Mouse (Mus musculus) kidney, postnatal 10 days (tissue): Measurements from ENCODE around the gene Gm15319.
"Not testable (repeated sequence)": the region's sequence is repeated elsewhere in the genome, so short reads cannot be mapped to it uniquely, and the experiment has no call there.

Experiments used
- DNase-seq: peaks from one replicate; pipeline ENCODE4 v3.0.0; 2021; ENCODE audit warnings: mixed read lengths

The Gm15319 gene

DNA sequence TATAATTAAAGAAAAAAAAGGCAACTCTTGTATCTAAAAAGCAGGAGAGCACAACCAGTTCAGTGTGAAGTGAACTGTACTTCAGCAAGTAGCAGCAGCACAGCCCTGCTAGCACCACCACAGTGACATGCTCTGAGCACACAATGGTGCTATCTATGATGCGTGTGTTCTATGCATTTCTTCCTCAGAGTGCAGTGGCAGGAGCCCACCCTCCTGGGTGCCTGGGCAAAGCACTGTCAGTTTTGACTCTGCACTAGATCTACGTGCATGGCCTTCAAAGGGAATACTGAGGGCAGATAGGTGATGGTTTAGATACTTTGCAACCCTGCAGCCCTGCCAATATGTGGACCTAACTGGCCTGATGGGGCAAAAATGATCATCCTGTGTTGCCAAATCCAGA lies at the start of gene Gm15319:
TSS of gene Gm15319 (minus strand) at position 101 of the 400 bp plus-strand sequence.
- not testable (repeated sequence) for DNase-seq

GRCm38 (mm10) chr8:20410355-20410754 lies 47.3 kb upstream of the Gm15319 start:
- not testable (repeated sequence) for DNase-seq

DNA sequence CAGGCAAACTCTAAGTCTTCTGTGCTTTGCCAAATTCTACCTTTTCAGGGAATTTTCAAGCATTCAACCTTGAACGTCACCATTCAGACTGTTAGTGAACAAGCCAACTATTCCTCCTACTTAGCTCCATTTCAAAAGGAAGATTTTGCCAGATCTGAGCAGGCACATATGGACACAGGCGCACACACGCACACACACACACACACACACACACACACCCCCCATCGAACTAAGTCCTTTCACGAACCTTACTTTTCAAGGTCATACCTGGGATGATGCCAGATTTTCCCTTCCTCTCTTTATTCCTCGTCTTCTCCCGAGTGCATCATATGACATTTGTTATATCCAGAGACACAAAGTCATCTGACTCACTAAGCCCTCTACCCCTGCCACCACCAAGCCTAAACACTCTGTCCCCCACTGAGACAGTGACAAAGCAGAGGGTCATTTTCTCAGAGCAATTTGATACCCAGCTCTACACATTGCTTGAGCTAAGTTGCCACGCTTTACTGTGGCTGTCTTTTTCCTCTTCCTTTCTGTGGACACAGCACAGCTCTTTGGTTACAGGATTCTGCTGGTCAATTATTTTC lies 45.5 kb upstream of the Gm15319 start:
- peak; percentile 16 for DNase-seq

DNA sequence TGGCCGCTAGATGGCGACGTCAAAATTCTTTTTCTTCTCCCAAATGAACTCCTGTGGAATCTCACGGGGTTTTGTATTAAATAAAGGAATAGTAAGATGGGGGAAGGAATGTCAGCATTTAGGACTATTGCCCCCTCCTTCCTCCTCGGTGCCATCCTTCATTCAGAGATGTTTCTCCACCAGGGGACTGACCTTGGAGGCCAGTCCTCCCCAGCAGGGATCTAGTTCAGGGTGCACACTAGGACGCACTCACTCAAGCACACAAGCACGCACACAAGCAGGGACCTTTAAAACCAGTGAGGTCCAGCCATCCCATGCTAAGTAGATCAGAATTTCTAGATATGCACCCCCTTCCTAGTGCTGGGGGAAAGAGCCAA lies 26.3 kb upstream of the Gm15319 start:
- DNase-seq: peak; percentile 11

DNA sequence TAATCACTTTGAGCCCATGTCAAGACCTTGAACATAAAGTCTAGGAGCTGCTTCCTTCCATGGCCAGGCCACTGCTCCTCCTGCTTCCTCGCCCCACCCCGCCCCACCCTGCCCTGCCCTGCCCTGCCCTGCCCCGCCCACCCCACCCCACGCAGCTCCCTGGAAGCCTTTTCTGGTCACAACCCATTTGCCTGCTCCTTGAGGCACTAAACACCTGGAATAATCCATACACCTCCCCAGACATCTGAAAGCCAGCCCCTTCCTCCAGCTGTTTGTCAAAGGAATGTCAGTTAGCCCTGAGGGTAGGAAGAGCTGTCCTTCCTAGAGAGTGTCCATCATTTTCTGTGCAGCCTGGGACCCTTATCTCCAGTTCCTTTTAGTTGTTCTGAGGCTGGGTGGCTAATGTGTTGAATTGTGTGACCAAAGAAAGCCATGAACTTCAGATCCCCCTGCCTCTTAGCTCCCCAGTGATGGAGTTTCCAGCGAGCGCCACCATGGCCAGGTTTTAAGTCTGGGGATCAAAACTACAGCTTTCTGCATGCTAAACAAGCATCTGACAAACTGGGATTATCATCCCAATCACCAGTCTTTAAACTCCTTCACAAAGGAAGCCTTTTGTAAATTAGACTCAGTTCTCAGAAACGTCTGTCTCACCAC lies 25.8 kb upstream of the Gm15319 start:
- peak; percentile 44 for DNase-seq

DNA sequence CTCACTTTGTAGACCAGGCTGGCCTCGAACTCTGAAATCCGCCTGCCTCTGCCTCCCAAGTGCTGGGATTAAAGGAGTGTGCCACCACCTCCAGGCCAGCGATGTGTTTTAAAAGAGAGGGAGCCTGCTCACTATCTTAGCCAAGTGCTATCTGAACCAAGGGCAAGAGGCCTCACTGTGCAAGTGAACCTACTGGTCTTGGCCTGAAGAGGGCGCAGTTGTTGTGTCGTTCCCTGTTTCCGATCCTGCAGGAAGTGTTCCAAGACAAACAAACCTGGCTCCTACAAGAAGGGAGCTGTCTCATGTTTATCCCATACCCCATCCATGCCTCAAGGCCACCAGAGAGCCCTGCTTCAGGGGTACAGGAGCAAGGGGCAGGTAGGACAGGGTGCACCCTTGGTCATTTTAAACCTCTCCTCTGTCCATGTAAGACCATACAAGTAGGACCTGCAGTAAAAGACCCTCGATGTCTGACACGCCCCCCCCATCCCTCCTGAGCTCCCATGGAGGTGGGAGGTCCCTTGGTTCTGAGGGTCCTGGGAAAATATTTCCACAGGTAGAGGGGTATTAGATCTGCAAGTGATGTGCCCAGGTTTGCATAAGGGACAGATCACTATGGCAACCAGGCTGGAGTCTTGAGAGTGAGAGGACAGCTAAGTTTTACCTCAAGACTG lies 24.2 kb upstream of the Gm15319 start:
- DNase-seq: peak; percentile 48

DNA sequence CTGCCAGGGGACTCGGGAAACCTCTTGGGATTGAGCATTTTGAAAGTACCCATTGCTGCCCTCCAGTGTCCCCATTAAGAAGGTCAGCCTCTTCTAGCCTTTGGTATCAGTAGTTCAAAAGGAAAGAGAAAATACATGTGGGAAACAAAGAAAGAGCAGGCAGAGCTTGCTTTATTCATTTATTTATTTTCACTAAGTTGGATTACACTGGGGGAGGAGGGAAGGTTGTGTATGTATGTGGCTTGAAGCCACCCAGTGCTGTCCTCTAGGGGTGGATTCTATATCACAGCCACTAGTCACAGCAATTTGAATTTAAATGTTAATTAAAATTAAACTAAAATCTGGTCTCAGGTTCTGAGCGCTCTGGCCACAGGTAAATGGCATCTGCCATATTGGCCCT lies 22.0 kb upstream of the Gm15319 start:
- not testable (repeated sequence) for DNase-seq

DNA sequence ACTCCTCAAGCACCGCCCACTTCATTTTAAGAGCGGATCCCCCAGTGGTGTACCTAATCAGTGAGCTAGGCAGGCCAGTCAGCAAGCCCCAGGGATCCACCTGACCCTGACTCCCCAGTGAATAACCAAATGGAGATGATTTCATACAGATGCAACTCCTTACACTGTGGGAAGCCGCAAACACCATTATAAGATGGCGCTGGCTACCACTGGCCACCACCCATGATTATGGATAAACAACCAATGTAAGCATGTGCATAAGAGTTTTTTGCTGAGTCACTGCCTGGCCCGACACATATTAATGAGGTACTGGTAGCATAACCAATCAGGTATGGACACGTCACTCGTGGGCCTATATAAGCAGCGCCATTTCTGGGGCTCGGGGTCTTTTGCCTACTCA lies 21.1 kb upstream of the Gm15319 start:
- peak; percentile 6 for DNase-seq

DNA sequence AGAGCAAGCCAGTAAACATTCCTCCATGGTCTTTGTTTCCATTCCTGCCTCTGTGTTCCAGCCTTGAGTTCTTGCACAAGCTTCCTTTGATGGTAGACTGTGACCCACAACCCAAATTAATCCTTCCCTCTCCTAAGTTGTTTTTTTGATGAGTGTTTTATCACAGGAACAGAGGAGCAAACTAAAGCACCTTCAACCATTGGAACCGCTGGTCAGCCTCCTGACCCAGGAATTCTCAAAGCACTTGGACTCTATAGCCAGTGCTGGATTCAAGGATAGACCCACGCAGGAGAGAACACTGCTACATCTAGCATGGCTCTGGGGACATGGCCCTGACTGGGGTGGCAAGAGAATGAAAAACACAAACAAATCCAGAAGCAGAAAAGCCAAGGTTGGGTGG lies 19.1 kb upstream of the Gm15319 start:
- DNase-seq: not testable (repeated sequence)

DNA sequence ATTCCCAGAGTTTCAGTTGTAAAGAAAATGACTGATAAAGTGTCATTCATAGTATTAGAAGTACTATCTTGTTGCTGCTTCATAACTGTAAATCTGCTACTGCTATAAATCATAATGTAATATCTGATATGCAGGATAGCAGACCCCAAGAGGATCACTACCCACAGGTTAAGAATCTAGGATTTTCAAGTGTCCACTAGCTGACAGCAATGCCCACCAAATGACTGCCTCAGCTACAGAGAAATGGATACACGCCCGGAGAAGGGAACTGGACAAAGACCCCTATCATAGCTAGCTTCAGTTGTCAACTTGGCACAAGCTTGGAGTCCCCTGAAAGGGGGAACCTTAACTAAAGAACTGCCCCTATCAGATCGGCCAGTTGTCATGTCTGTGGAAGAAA lies 18.6 kb upstream of the Gm15319 start:
- not testable (repeated sequence) for DNase-seq

DNA sequence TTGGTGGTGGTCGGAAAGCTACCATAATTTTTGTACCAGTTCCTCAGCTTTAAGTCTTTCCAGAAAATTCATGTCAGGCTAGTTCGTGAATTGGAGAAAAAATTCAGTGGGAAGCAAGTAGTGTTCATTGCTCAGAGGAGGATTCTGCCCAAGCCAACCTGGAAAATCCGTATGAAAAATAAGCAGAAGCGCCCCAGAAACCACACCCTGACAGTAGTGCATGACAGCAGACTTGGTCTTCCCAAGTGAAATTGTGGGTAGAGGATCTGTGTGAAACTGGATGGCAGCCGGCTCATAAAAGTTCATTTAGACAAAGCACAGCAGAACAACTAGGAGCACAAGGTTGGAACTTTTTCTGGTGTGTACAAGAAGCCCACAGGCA lies 18.2 kb upstream of the Gm15319 start:
- DNase-seq: not testable (repeated sequence)

DNA sequence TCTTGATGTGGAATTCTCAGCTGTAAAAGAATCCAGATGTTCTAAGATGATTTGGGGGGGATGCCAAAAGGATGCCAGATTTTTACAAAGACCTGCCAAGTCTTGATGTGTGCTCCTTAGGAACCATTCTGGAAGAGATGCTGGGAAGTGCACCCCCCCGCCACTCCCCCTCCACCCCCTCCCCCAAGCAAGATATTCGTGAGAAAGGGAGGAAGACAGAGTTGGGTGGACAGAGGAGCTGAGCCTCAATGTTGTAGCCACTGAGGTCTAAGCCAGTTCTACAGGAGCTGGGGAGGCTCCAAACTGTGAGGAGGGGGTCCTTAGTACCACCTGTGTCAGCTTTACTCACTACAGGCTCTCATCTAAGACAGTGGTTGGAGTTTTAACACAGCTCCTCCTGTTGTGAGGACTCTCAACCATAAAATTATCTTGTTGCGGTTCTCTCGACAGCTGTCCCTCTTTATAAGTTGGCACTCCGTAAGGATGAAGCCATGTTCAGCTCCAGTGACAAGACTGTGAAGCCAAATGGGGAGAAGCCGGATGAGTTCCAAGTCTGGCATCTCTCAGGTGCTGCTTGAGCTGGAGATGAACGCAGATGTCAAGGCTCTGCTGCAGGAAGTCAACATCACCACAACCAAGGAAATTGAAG lies 17.7 kb upstream of the Gm15319 start:
- peak; percentile 10 for DNase-seq

DNA sequence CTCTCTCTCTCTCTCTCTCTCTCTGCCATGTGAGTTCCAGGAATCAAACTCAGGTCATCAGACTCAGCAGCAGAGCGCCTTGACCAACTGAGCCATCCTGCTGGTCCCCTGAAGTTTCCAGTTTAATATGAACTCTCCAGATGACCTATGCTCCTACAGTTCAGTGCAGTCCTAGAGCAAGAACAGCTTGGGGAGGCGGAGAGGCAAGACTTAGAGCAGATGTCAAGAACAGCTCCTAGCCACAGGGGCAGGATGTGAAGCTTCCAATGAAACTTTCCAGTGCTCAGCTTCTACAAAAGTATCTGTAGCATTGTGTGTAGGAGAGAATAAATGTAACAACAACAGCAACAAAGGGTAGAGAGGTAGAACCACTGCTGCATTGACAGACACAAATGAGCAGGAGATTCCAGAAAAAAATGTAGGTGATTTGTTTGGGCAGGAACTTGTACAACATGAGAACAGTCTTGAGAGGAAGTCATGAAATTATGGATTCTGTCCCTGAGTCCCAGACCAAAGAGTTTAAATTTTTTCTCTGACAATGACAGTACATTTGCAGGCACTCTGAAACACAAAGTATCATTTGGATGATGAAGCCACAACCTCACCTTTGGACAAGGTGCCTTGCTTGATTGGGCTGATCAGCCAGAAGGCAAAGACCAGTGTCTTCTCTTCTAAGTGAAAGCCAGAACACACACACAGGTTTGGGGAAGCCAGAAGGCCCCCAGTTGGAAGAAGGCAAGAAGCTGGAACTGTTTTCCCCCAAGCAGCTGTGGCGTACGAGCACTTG lies 16.8 kb upstream of the Gm15319 start:
- peak; percentile 7 for DNase-seq

GRCm38 (mm10) chr8:20378786-20379649 lies 16.0 kb upstream of the Gm15319 start:
- DNase-seq: peak; percentile 34

- peak; percentile 33 for DNase-seq
Observed at GRCm38 (mm10) chr8:20378353-20378752, 15.3 kb upstream of the Gm15319 start.

DNA sequence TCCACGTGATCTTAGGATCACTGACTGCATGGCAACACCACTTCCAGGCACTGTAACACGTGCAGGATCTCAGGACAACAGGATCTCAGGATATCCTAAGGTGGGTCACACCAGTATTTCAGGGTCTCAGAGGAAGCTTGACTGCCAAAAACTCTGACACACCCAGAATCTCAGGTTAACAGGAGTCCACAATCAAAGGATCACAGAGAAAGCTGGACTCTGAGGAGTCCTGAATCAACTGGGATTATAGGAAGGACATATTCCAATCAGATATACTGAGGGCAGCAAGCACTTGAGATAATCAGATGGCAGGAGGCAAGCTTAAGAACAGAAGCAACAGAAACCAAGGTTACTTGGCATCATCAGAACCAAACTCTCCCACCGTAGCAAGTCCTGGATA lies 12.7 kb upstream of the Gm15319 start:
- not testable (repeated sequence) for DNase-seq

- DNase-seq: peak; percentile 3
Observed at GRCm38 (mm10) chr8:20356386-20356785, 6.6 kb downstream of the Gm15319 start.

- DNase-seq: not testable (repeated sequence)
Observed at GRCm38 (mm10) chr8:20353579-20353978, 9.4 kb downstream of the Gm15319 start.

- not testable (repeated sequence) for DNase-seq
Observed at GRCm38 (mm10) chr8:20302759-20303158, 60.3 kb downstream of the Gm15319 start.

GRCm38 (mm10) chr8:20300042-20300441 lies 63.0 kb downstream of the Gm15319 start:
- not testable (repeated sequence) for DNase-seq

DNA sequence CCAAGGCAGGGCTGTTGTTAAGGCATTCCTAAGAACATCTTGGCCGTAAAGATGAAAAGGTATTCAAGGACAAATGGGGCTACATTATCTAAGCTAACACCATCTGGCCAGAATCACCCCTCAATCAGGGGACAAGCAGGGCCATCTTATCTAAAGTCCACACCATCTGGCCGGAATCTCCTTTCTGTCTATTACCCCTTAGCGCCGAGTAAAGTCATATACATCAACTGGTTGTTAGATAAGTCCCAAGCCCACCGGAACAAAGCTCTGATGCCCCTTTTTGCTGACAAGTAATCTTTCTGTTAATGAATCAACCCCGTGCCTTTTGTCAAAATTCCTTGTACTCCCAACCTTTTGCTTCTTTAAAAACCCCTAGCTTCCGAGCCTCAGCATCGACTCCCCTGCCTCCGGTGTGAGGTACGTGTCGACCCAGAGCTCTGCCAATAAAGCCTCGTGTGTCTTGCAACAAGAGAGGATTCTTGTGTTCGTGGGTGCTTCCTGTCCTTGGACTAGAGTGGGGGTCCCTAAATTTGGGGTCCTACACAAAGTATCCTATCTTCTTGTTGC lies 65.0 kb downstream of the Gm15319 start:
- peak; percentile 21 for DNase-seq
